In the genomic region with DNA sequence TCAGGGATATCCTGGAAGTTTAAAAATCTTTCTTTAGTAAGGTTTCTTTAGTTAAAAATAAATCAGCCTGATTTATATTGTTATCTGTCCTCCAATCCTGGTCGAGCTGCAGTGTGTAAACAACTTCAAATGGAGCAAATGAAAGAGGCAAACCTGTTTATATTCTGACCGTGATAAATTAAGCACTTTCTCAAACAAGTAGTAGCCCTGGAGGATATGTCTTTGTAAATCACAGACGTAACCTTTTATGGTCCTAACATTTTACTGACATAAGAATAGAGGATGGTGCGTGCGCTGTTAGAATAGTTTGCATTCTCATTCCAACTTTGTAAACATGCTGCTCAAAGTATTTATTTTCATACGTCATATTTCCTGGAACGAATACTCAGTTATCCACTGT, we compare ENCODE assay signal across 16 mouse cellular contexts.
DNase-seq lines count a peak whose midpoint lies in the region; ATAC-seq lines count a peak whose summit lies in the region.
"Had no signal": no experiment of that assay in that cellular context is flagged by ENCODE, and none has a peak within 500 bp of the region (broad histone marks: within the 10 kb centered on the region; RNA-seq: fewer than 3 reads in every experiment).

No protein-coding gene starts in this region.

- H3K27me3 ChIP-seq in kidney, embryonic 15.5 days, result no peaks in the 10 kb centered on the region
- no peaks in the 10 kb centered on the region for H3K27me3 ChIP-seq in lung, embryonic 16.5 days (ENCODE audit: control insufficient read depth, insufficient read depth, low read depth, low read length)
- H3K27me3 ChIP-seq in limb, embryonic 10.5 days (ENCODE audit: low read depth, poor library complexity, severe bottlenecking), result no peaks in the 10 kb centered on the region
- H3K27me3 ChIP-seq: forebrain, embryonic 13.5 days; heart, embryonic 13.5 days had no signal

- WGBS in kidney, embryonic 15.5 days, result 35% methylated on average over 7 of the region's 7 CpGs
- WGBS in lung, embryonic 16.5 days, result 14% methylated on average over 7 of the region's 7 CpGs
- WGBS in limb, embryonic 10.5 days, result 43% methylated on average over 7 of the region's 7 CpGs

- no peaks in the 10 kb centered on the region for H3K9me3 ChIP-seq in kidney, embryonic 15.5 days (replicated peaks)
- no peaks in the 10 kb centered on the region for H3K9me3 ChIP-seq in lung, embryonic 16.5 days (ENCODE audit: control insufficient read depth, low read length)
- no peaks in the 10 kb centered on the region for H3K9me3 ChIP-seq in limb, embryonic 10.5 days (replicated peaks)
- H3K9me3 ChIP-seq: embryonic facial prominence, embryonic 10.5 days; forebrain, embryonic 13.5 days; heart, embryonic 13.5 days had no signal

- peaks cover 4% of the 10 kb centered on the region; the same call in 1 of the 2 replicates for H3K4me1 ChIP-seq in kidney, embryonic 15.5 days
- H3K4me1 ChIP-seq in lung, embryonic 16.5 days (replicated peaks; ENCODE audit: control insufficient read depth, insufficient read depth, low read length), result peaks cover 2% of the 10 kb centered on the region
- peaks cover 38% of the 10 kb centered on the region for H3K4me1 ChIP-seq in limb, embryonic 10.5 days
- H3K4me1 ChIP-seq: forebrain, embryonic 13.5 days had no signal

- H3K36me3 ChIP-seq in kidney, embryonic 15.5 days, result no peaks in the 10 kb centered on the region
- H3K36me3 ChIP-seq in lung, embryonic 16.5 days (ENCODE audit: control insufficient read depth, insufficient read depth, low read length), result no peaks in the 10 kb centered on the region
- H3K36me3 ChIP-seq in limb, embryonic 10.5 days, result no peaks in the 10 kb centered on the region
- H3K36me3 ChIP-seq: embryonic facial prominence, embryonic 10.5 days; heart, embryonic 13.5 days had no signal

- H3K4me3 ChIP-seq in kidney, embryonic 15.5 days (replicated peaks), result no peak overlapping the region
- H3K4me3 ChIP-seq in lung, embryonic 16.5 days (ENCODE audit: low read length), result no peak overlapping the region
- no peak overlapping the region for H3K4me3 ChIP-seq in limb, embryonic 10.5 days
- H3K4me3 ChIP-seq: embryonic facial prominence, embryonic 10.5 days; forebrain, embryonic 13.5 days; heart, embryonic 13.5 days had no signal

- ATAC-seq in kidney, embryonic 15.5 days (replicated peaks; ENCODE audit: low FRiP score), result peak; percentile 69; the same call in 1 of the 2 replicates
- peak; percentile 47; the same call in 1 of the 2 replicates for ATAC-seq in lung, embryonic 16.5 days (ENCODE audit: low read depth)
- ATAC-seq: forebrain, embryonic 13.5 days had no signal

- H3K27ac ChIP-seq in kidney, embryonic 15.5 days, result no peak overlapping the region
- H3K27ac ChIP-seq in lung, embryonic 16.5 days (ENCODE audit: low read length), result no peak overlapping the region
- H3K27ac ChIP-seq in limb, embryonic 10.5 days, result peak overlapping the region; percentile 50; the same call in 1 of the 2 replicates
- H3K27ac ChIP-seq: embryonic facial prominence, embryonic 10.5 days; forebrain, embryonic 13.5 days; heart, embryonic 13.5 days had no signal

- no peak overlapping the region for H3K9ac ChIP-seq in kidney, embryonic 15.5 days
- H3K9ac ChIP-seq in lung, embryonic 16.5 days (ENCODE audit: low read length), result no peak overlapping the region
- H3K9ac ChIP-seq: forebrain, embryonic 13.5 days; heart, embryonic 13.5 days had no signal

- no peak overlapping the region for H3K4me2 ChIP-seq in kidney, embryonic 15.5 days
- H3K4me2 ChIP-seq in lung, embryonic 16.5 days (ENCODE audit: low read depth, low read length), result no peak overlapping the region
- H3K4me2 ChIP-seq: forebrain, embryonic 13.5 days; heart, embryonic 13.5 days had no signal

- DNase-seq in kidney, postnatal 36 days, result no peak
- DNase-seq in lung, postnatal 14 days, result no peak
- DNase-seq in limb, embryonic 10.5 days (ENCODE audit: low spot score), result no peak
- DNase-seq in ovary, postnatal 36 days (ENCODE audit: low spot score), result no peak
- DNase-seq: adrenal gland, adult 2 months; adrenal gland, postnatal 25 days; cerebellum, adult 18-20 months; cerebellum, postnatal 10 days; gastrocnemius, postnatal 36 days; heart, adult 11 months; heart, postnatal 36 days had no signal
